Mouse (Mus musculus): ENCODE measurements around the gene Ppp2r5a. TPM values are rescaled to one million over a fixed set of nuclear protein-coding genes. Genes with fewer than 3 reads are reported as not detected.

The Ppp2r5a gene
- polyA plus RNA-seq, 1 experiment from 2014 or later, result 43.0 TPM

DNA sequence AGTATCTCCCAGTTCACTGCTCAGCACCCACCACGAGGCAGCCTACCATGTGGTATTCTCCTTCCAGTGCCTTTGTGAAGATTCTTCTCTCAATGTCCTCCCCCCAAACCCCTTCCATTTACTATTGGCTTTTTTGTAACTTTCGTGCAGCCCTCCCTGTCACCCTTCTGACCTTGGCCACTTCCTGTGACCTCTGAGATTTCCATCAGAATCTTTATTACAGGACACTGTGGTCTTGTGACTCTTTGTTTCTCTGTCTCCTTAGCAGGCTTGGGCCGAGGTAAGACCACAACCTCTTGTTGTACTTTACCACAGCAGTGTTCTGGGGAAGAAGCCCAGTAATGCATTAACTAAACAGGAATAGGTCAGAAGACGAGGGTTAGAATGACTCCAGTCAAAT lies 15.9 kb upstream of the Ppp2r5a start:
- Histone ChIP-seq H3K4me3 (no peak overlapping the region), H3K27ac (ENCODE audit: poor library complexity, severe bottlenecking) (no peak overlapping the region), H3K36me3 (no peaks in the 10 kb centered on the region), H3K9me3 (replicated peaks) (no peaks in the 10 kb centered on the region), H3K9ac (no peak overlapping the region), H3K4me1 (replicated peaks) (peaks cover 52% of the 10 kb centered on the region), H3K4me2 (no peak overlapping the region), H3K27me3 (replicated peaks) (no peaks in the 10 kb centered on the region)
- no peak for ATAC-seq (ENCODE audit: insufficient number of reproducible peaks, low FRiP score)
- 74% methylated on average over 4 of the region's 4 CpGs for WGBS

DNA sequence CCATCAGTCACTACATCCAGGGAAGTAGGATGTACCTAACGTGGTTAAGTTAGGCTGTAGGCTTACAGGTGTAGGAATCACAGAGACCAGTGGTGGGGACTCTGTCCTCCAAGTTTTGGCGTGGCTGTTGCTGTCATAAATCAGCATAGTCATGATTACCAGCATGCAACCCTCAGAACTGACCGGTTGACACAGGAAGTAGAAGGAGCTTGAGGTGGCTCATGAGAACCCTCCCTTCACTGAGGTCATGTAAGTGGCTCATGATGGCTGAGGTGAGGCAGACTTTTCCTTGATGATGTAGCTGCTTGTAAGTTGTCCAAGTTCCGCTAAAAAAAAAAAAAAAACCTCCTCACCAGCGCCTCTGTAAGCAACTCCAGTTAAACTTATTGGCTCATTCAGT lies 14.0 kb upstream of the Ppp2r5a start:
- Histone ChIP-seq H3K4me2 (no peak overlapping the region), H3K4me1 (replicated peaks) (peaks cover 48% of the 10 kb centered on the region), H3K36me3 (no peaks in the 10 kb centered on the region), H3K27me3 (replicated peaks) (no peaks in the 10 kb centered on the region), H3K9ac (no peak overlapping the region), H3K27ac (ENCODE audit: poor library complexity, severe bottlenecking) (no peak overlapping the region), H3K4me3 (no peak overlapping the region), H3K9me3 (replicated peaks) (no peaks in the 10 kb centered on the region)
- no peak for ATAC-seq (ENCODE audit: insufficient number of reproducible peaks, low FRiP score)
- 70% methylated on average over 5 of the region's 5 CpGs for WGBS

DNA sequence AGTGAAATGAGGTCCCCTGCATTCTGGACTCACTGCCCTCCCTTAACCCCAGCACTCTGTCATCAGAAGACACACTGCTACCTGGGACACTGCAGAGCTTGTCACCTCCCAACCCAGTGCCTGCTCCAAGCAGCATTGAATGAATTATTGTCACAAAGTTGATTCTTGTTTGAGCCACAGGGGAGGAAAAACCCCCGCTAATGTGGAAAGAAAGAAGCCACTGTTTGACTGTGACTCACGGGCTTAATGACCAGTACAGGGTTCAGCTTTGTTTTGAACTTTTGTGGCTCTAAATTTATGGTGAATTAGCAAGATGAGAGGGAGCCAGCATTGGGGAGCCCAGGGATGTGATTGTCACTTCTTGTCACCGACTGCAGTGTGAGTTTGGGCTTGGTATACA lies 13.5 kb upstream of the Ppp2r5a start:
- Histone ChIP-seq H3K4me1 (replicated peaks) (peaks cover 43% of the 10 kb centered on the region), H3K9ac (no peak overlapping the region), H3K27ac (ENCODE audit: poor library complexity, severe bottlenecking) (no peak overlapping the region), H3K4me3 (no peak overlapping the region), H3K4me2 (no peak overlapping the region), H3K36me3 (no peaks in the 10 kb centered on the region), H3K9me3 (replicated peaks) (no peaks in the 10 kb centered on the region), H3K27me3 (replicated peaks) (no peaks in the 10 kb centered on the region)
- no peak for ATAC-seq (ENCODE audit: insufficient number of reproducible peaks, low FRiP score)
- 59% methylated on average over 3 of the region's 3 CpGs for WGBS

DNA sequence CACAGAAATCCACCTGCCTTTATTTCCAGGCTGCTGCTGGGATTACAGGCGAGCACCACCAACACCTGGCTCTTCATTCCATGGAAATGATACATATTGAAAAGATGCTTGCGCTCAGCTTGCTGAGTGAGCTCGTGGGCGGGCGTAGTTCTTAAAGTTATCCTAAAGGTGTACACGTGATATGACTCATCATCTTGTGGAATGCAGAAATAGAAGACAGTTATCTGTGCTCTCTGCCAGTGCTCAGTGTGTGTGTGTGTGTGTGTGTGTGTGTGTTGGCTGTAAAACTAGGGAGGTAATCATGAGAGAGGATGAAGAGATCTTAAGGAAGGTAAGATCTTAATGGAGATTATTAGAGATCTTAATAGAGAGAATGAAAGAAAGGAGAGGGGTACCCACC lies 11.4 kb upstream of the Ppp2r5a start:
- Histone ChIP-seq H3K9ac (no peak overlapping the region), H3K27ac (ENCODE audit: poor library complexity, severe bottlenecking) (no peak overlapping the region), H3K36me3 (no peaks in the 10 kb centered on the region), H3K4me2 (no peak overlapping the region), H3K4me1 (replicated peaks) (peaks cover 22% of the 10 kb centered on the region), H3K4me3 (no peak overlapping the region), H3K27me3 (replicated peaks) (no peaks in the 10 kb centered on the region), H3K9me3 (replicated peaks) (no peaks in the 10 kb centered on the region)
- no peak for ATAC-seq (ENCODE audit: insufficient number of reproducible peaks, low FRiP score)
- WGBS, result 73% methylated on average over 6 of the region's 6 CpGs

DNA sequence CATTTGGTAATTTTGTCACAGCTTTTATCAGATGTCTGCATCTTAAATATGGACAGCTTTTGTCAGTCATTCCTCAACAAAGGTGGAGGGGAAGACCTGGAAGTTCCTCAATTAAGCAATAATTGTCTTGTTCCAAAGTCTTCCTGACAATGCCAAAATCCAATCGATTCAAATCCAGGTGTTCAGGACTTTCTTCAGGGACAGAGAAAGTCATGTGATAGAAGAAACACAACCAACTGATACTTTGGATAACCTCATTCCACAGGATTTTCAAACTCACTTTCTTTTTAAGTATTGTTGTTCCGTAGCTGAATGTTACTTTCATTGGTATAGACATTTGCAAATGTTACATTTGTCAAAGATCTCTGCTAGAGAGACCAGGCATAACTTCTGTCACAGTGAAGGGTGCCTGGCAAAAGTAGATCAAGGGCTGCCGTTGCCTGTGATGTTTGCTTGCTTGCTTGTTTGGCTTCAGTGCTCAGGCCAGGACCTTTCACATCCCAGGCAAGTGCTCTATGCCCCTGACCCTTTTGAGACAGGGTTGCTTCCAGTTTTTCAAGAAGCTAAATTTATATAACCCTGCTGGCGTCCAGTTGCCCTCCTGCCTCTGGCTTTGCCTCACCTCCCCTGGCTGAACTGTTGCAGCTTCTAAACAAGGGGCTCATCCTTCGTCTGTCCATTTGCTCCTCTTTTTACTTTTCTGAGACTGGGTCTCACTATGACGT lies 10.8 kb upstream of the Ppp2r5a start:
- Histone ChIP-seq H3K9me3 (replicated peaks) (no peaks in the 10 kb centered on the region), H3K4me2 (no peak overlapping the region), H3K9ac (no peak overlapping the region), H3K4me1 (replicated peaks) (peaks cover 16% of the 10 kb centered on the region), H3K4me3 (no peak overlapping the region), H3K36me3 (no peaks in the 10 kb centered on the region), H3K27me3 (replicated peaks) (no peaks in the 10 kb centered on the region), H3K27ac (ENCODE audit: poor library complexity, severe bottlenecking) (no peak overlapping the region)
- ATAC-seq (ENCODE audit: insufficient number of reproducible peaks, low FRiP score), result no peak
- WGBS, result 54% methylated on average over 6 of the region's 6 CpGs

DNA sequence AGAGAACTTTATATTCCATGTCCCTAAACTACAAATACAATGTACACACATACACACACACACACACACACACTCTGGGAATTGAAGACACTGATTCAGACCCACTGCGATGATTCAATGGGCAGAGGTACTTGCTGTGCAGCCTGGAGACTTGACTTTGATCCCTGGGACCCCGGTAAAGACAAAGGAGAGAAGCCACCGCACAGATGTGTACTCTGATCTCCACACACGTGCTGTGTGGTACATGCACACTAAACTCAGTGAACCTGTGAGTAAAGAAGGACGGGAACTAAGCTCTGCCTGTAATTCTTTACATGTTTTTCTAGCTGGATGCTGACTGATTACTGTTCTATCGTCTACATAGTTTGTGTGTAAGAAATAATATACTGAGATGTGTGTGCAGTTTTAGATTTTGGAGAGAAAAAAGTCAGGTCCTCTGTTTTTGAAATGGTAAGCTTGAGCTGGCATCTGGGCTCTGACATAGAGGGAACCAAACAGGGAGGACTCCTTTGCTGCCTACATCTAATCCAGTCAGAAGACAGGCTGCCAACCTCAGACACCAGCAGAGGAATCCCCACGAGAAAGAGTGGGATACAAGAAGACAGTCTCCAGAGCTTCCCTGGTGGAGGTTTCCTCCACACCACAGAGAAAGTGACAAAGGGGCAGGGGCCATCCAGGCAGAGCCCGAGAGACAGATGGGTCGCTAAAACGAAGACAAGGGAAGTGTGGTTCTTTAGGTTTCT lies 7.4 kb upstream of the Ppp2r5a start:
- no peak for ATAC-seq (ENCODE audit: insufficient number of reproducible peaks, low FRiP score)
- peaks cover 14% of the 10 kb centered on the region for H3K4me1 ChIP-seq (replicated peaks)
- H3K36me3 ChIP-seq, result no peaks in the 10 kb centered on the region
- H3K4me3 ChIP-seq, result no peak overlapping the region
- no peaks in the 10 kb centered on the region for H3K9me3 ChIP-seq (replicated peaks)
- WGBS, result 57% methylated on average over 10 of the region's 10 CpGs
- peak overlapping the region; percentile 29; the same call in 1 of the 2 replicates for H3K4me2 ChIP-seq
- H3K27ac ChIP-seq (ENCODE audit: poor library complexity, severe bottlenecking), result no peak overlapping the region
- H3K27me3 ChIP-seq (replicated peaks), result no peaks in the 10 kb centered on the region
- no peak overlapping the region for H3K9ac ChIP-seq

DNA sequence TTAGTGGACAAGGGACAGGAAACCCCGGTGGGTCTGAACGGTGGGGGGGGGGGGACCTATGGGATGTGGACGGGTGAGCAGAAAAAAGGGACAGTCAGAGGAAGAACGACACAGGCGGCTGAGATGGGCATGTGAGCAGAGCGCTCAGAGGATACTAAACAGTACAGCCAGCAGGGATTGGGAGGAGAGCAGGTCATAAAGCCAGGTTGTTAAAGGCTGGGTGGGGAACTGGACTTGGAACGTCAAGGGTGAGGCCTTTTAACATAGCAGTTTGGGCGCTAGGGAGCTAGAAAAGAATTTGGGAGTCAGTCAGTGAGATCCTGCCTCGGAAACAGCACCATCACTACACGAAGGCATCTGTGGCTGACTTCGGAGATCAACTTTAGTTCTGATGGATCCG lies 4.2 kb upstream of the Ppp2r5a start:
- ATAC-seq (ENCODE audit: insufficient number of reproducible peaks, low FRiP score), result peak; percentile 46
- WGBS, result 48% methylated on average over 12 of the region's 12 CpGs

DNA sequence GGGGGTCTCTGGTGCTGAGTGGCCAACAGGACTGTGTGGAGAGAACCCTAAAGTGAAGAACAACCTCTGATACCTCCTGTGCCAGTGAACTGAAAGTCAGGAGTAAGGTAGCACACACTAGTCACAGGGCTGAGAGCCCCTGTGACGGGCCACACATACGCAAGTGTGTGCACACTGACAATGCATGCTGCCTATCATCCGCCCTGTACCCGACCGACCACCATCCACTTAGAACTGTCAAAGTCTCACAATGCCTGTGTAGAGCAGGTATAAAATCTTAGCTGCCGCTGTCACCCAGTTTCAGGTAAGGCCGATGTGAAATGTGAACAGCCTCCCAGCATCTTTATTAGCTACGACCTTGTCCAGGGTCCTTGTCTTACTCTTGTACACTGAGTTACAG lies 3.4 kb upstream of the Ppp2r5a start:
- Histone ChIP-seq H3K27ac (ENCODE audit: poor library complexity, severe bottlenecking) (no peak overlapping the region), H3K4me1 (replicated peaks) (peaks cover 34% of the 10 kb centered on the region), H3K36me3 (no peaks in the 10 kb centered on the region), H3K27me3 (replicated peaks) (no peaks in the 10 kb centered on the region; the same call in 1 of the 2 replicates), H3K4me3 (no peak overlapping the region), H3K9ac (no peak overlapping the region), H3K9me3 (replicated peaks) (no peaks in the 10 kb centered on the region), H3K4me2 (no peak overlapping the region)
- no peak for ATAC-seq (ENCODE audit: insufficient number of reproducible peaks, low FRiP score)
- WGBS, result 78% methylated on average over 8 of the region's 8 CpGs

More for the DNA sequence above, 4.2 kb upstream of the Ppp2r5a start:
- Histone ChIP-seq H3K27me3 (replicated peaks) (no peaks in the 10 kb centered on the region; the same call in 1 of the 2 replicates), H3K9me3 (replicated peaks) (no peaks in the 10 kb centered on the region), H3K4me3 (no peak overlapping the region), H3K9ac (no peak overlapping the region), H3K4me2 (no peak overlapping the region), H3K4me1 (replicated peaks) (peaks cover 34% of the 10 kb centered on the region), H3K27ac (ENCODE audit: poor library complexity, severe bottlenecking) (no peak overlapping the region), H3K36me3 (no peaks in the 10 kb centered on the region)

DNA sequence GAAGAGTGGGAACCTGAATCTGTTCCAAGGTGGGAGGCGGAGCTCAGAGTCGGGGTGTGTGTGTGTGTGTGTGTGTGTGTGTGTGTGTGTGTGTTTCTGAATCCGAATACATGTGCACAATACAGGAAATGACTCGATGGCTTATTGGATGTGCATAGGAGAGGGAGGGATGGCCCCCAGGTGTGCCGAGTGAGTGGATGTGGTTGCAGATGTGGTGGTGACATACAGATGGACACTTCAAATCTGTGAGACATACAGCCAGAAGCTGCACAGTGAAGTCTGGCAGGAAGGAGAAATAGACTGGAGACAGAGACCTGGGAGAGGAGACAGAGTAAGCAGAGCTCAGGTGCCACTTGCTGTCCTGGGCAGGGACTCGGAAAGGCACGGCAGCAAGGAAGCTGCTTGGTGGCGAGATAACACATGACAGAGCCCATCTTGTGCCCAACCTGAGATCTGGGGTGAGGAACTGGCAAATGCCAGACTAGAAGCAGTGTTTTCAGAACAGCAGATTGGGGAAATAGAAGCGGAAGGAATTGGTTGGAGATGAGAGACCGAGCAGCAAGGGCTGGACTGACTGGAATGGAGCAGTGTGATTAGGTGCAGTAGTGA lies 1.8 kb upstream of the Ppp2r5a start:
- H3K9ac ChIP-seq, result no peak overlapping the region
- no peak overlapping the region for H3K27ac ChIP-seq (ENCODE audit: poor library complexity, severe bottlenecking)
- H3K36me3 ChIP-seq, result no peaks in the 10 kb centered on the region
- no peaks in the 10 kb centered on the region; the same call in 1 of the 2 replicates for H3K27me3 ChIP-seq (replicated peaks)
- H3K4me1 ChIP-seq (replicated peaks), result peaks cover 39% of the 10 kb centered on the region
- WGBS, result 75% methylated on average over 10 of the region's 10 CpGs
- H3K9me3 ChIP-seq (replicated peaks), result no peaks in the 10 kb centered on the region
- no peak for ATAC-seq (ENCODE audit: insufficient number of reproducible peaks, low FRiP score)
- H3K4me3 ChIP-seq, result no peak overlapping the region
- H3K4me2 ChIP-seq, result no peak overlapping the region

DNA sequence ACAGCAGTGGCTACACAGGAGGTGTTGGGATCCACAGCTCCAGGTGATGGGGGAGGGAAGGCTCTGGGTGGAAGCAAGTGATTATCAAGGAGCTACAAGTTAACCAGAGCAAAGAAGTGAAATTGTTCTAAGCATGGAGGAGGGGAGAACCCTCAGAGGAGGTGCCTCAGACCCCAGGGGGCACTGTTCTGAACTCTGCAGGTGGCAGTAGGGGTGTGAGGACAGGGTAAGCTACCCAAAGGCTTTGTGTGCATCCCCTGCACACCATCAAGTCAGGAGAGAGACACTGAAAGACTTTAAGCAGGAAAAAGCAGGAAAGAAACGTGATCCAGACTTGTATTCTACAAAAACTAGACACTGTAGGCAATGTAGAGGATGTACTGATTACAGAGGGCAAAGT lies 1.2 kb upstream of the Ppp2r5a start:
- no peak overlapping the region for H3K4me2 ChIP-seq
- H3K27me3 ChIP-seq (replicated peaks), result no peaks in the 10 kb centered on the region; the same call in 1 of the 2 replicates
- no peak overlapping the region for H3K9ac ChIP-seq
- no peak overlapping the region for H3K4me3 ChIP-seq
- ATAC-seq (ENCODE audit: insufficient number of reproducible peaks, low FRiP score), result no peak
- 53% methylated on average over 1 of the region's 1 CpGs for WGBS
- H3K9me3 ChIP-seq (replicated peaks), result no peaks in the 10 kb centered on the region
- no peaks in the 10 kb centered on the region for H3K36me3 ChIP-seq
- H3K27ac ChIP-seq (ENCODE audit: poor library complexity, severe bottlenecking), result no peak overlapping the region
- peaks cover 39% of the 10 kb centered on the region for H3K4me1 ChIP-seq (replicated peaks)

DNA sequence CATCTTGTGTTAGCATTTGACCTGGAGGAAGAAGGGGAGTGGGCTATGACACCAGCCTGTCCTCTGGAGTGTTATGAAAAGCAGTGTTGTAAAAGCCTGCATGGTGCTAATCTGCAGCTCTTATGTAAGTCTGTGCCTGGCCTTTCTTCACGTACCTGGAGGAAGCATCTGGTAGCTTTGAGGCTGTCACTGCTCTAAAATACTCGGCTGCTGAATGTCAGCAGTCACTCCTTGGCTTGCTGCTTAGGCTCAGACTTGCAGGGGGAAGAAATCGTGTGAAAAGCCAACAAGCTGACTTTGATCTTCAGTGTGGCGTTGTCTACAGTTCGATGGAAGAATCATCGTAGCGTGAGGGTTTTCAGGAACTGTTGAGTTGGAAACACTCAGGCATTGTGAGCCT lies 566 bp downstream of the Ppp2r5a start:
- Histone ChIP-seq H3K4me1 (replicated peaks) (peaks cover 37% of the 10 kb centered on the region), H3K27me3 (replicated peaks) (no peaks in the 10 kb centered on the region; the same call in 1 of the 2 replicates), H3K9me3 (replicated peaks) (no peaks in the 10 kb centered on the region), H3K4me2 (no peak overlapping the region), H3K9ac (no peak overlapping the region), H3K36me3 (no peaks in the 10 kb centered on the region), H3K27ac (ENCODE audit: poor library complexity, severe bottlenecking) (no peak overlapping the region), H3K4me3 (no peak overlapping the region)
- no peak for ATAC-seq (ENCODE audit: insufficient number of reproducible peaks, low FRiP score)
- 15% methylated on average over 7 of the region's 7 CpGs for WGBS

All from heart, embryonic 12.5 days (tissue).